In genomic region chr5:73008230-73008629, GRCm38 (mm10) we compare ENCODE assay signal across 16 mouse cellular contexts. TPM values are rescaled to one million over a fixed set of nuclear protein-coding genes. Genes with fewer than 3 reads are reported as not detected.
DNase-seq lines count a peak whose midpoint lies in the region; ATAC-seq and TF ChIP-seq lines count a peak whose summit lies in the region.
"Not testable (repeated sequence)": the region's sequence is repeated elsewhere in the genome, so short reads cannot be mapped to it uniquely, and the experiment has no call there.
"Had no signal": no experiment of that assay in that cellular context is flagged by ENCODE, and none has a peak within 500 bp of the region (broad histone marks: within the 10 kb centered on the region; RNA-seq: fewer than 3 reads in every experiment).

No protein-coding gene starts in this region.

- not testable (repeated sequence) for H3K36me3 ChIP-seq in MEL (ENCODE audit: control insufficient read depth in 1 of 2, insufficient read depth in 2 of 2, low read length in 2 of 2); hindbrain, postnatal 0 days (ENCODE audit: insufficient read depth, low read length)

- peak; percentile 41 for TF ChIP-seq RAD21 in MEL (IDR thresholded peaks at IDR 0.05; ENCODE audit: low read depth, low read length)

- H3K4me2 ChIP-seq in hindbrain, postnatal 0 days (ENCODE audit: low read depth, low read length) = not testable (repeated sequence)

- not testable (repeated sequence) for H3K9ac ChIP-seq in MEL (ENCODE audit: control insufficient read depth, low read depth, low read length, poor library complexity, severe bottlenecking); hindbrain, postnatal 0 days (replicated peaks; ENCODE audit: low read length)

- H3K9me3 ChIP-seq in MEL (replicated peaks; ENCODE audit: insufficient read depth, low read length); hindbrain, postnatal 0 days (ENCODE audit: low read length): not testable (repeated sequence)

- TF ChIP-seq POLR2A in MEL (IDR thresholded peaks at IDR 0.05; ENCODE audit: control insufficient read depth in 1 of 2, insufficient read depth in 1 of 2, low read depth in 1 of 2, low read length in 2 of 2, poor library complexity in 1 of 2) = not testable (repeated sequence)

- 48% methylated on average over 8 of the region's 8 CpGs for WGBS in hindbrain, postnatal 0 days

- peak; percentile 38 to 53 (median 44) for TF ChIP-seq CTCF in MEL (IDR thresholded peaks at IDR 0.05 in 2 of 3, conservative IDR thresholded peaks at IDR 0.05 in 1 of 3; ENCODE audit: control insufficient read depth in 1 of 3, insufficient read depth in 1 of 3, low read depth in 2 of 3, low read length in 3 of 3, poor library complexity in 1 of 3, severe bottlenecking in 1 of 3)
- peak; percentile 54 for TF ChIP-seq CTCF in gastrocnemius, adult 2 months (IDR thresholded peaks at IDR 0.05)
- peak; percentile 40 for TF ChIP-seq CTCF in hindbrain, postnatal 0 days (IDR thresholded peaks at IDR 0.05; ENCODE audit: low read depth)
- TF ChIP-seq CTCF in left cerebral cortex, adult 2 months (IDR thresholded peaks at IDR 0.05) = peak; percentile 33

- ATAC-seq in hindbrain, postnatal 0 days = not testable (repeated sequence)

- H3K4me1 ChIP-seq in MEL (ENCODE audit: control insufficient read depth in 1 of 2, insufficient read depth in 2 of 2, low read length in 2 of 2); hindbrain, postnatal 0 days (ENCODE audit: insufficient read depth, low read length): not testable (repeated sequence)

- not testable (repeated sequence) for H3K27me3 ChIP-seq in MEL (ENCODE audit: control insufficient read depth in 1 of 2, insufficient read depth in 2 of 2, low read length in 2 of 2); hindbrain, postnatal 0 days (ENCODE audit: insufficient read depth, low read length)

- not testable (repeated sequence) for H3K4me3 ChIP-seq in MEL (ENCODE audit: control insufficient read depth in 1 of 2, insufficient read depth in 1 of 2, low read depth in 2 of 2, low read length in 2 of 2); gastrocnemius, adult 2 months; hindbrain, postnatal 0 days (ENCODE audit: low read length); left cerebral cortex, adult 2 months

- peak; percentile 39 for DNase-seq in 416B (ENCODE audit: low read depth)
- DNase-seq in MEL (ENCODE audit: low read depth, low spot score); hindbrain, postnatal 0 days (ENCODE audit: low spot score); left cerebral cortex, adult 2 months (ENCODE audit: extremely low spot score in 1 of 2, low spot score in 2 of 2): not testable (repeated sequence)
- DNase-seq in adrenal gland, postnatal 36 days = peak; percentile 10 to 20
- peak; percentile 23 for DNase-seq in gastrocnemius, adult 2 months
- DNase-seq in lung, postnatal 36 days = peak; percentile 15
- peak; percentile 11 for DNase-seq in ovary, postnatal 36 days (ENCODE audit: low spot score)

- not testable (repeated sequence) for TF ChIP-seq EP300 in MEL (IDR thresholded peaks at IDR 0.05; ENCODE audit: low read depth in 1 of 2, low read length in 2 of 2)

- not testable (repeated sequence) for H3K27ac ChIP-seq in MEL (ENCODE audit: control insufficient read depth, low read depth, low read length); gastrocnemius, adult 2 months; hindbrain, postnatal 0 days; left cerebral cortex, adult 2 months

- intact Hi-C loops in gastrocnemius, adult 2 months (cut with DNase I) = loop anchor here (5.0 kb wide), 1 partner anchor 426 kb away; the partner anchor contains the start of gene Zar1
- intact Hi-C loops in left cerebral cortex, adult 2 months (cut with DNase I) = loop anchor here (5.0 kb wide), 1 partner anchor 421 kb away; the partner anchor contains the start of gene Gm5868

- H3K79me2 ChIP-seq in MEL (ENCODE audit: control insufficient read depth, insufficient read depth, low read length, poor library complexity) = not testable (repeated sequence)

TF ChIP-seq in MEL, 35 proteins besides CTCF, POLR2A, EP300 and RAD21:
- TF ChIP-seq SMC3 (IDR thresholded peaks at IDR 0.05; ENCODE audit: low read depth, low read length) (peak; percentile 45), ZC3H11A (IDR thresholded peaks at IDR 0.05; ENCODE audit: low read depth, low read length) (peak; percentile 1; the same call in 1 of the 2 replicates)

RNA-seq across cellular contexts. Expression of gene Slc10a4, which starts 1.5 kb away (rescaled TPM):
- not detected in 2 replicates for total RNA-seq in MEL (2012; rRNA removed)
- polyA plus RNA-seq in MEL (2012; ENCODE audit: insufficient read depth in 1 of 2, insufficient read length in 2 of 2, low read depth in 1 of 2, low replicate concordance in 2 of 2, missing spikeins in 1 of 2) = not detected
- 1 to 10 TPM; 5.7 to 8.3 TPM for total RNA-seq in adrenal gland, postnatal 36 days (2021)
- not detected for total RNA-seq in gastrocnemius, adult 2 months (2021)
- 16.5 and 22.5 TPM in 2 replicates for total RNA-seq in hindbrain, postnatal 0 days (2014; rRNA removed)
- polyA plus RNA-seq in hindbrain, postnatal 0 days (2015; fragmentation: Nextera tagmentation; extraction: Ambion mirVana) = 31.9 and 34.9 TPM in 2 replicates
- 1 to 10 TPM in 1 of 2 experiments, under 1 TPM in 1; 0.36 to 2.2 TPM for total RNA-seq in left cerebral cortex, adult 2 months (2021)

RNA-seq across cellular contexts. Expression of gene Gm10135, which starts 33.7 kb away (rescaled TPM):
- 1.5 TPM in 1 of 2 replicates, not detected in the other for total RNA-seq in MEL (2012; rRNA removed)
- 1 to 10 TPM in 1 of 2 experiments, not detected in 1; 6.0 TPM for polyA plus RNA-seq in MEL (2012; ENCODE audit: insufficient read depth in 1 of 2, insufficient read length in 2 of 2, low read depth in 1 of 2, low replicate concordance in 2 of 2, missing spikeins in 1 of 2)
- not detected for total RNA-seq in adrenal gland, postnatal 36 days (2021)
- not detected for total RNA-seq in gastrocnemius, adult 2 months (2021)
- total RNA-seq in hindbrain, postnatal 0 days (2014; rRNA removed) = not detected in 2 replicates
- not detected in 2 replicates for polyA plus RNA-seq in hindbrain, postnatal 0 days (2015; fragmentation: Nextera tagmentation; extraction: Ambion mirVana)
- not detected for total RNA-seq in left cerebral cortex, adult 2 months (2021)
- total RNA-seq: layer of hippocampus, postnatal 10 days; left cerebral cortex, postnatal 36 days had no signal
- polyA plus RNA-seq: embryonic facial prominence, embryonic 12.5 days; forebrain, embryonic 12.5 days; hindbrain, embryonic 11.5 days; liver, embryonic 16.5 days; midbrain, embryonic 11.5 days; thymus, postnatal 0 days had no signal
